Mouse (Mus musculus): ENCODE data around the gene Gm49380. TPM values are rescaled to one million over a fixed set of nuclear protein-coding genes. Genes with fewer than 3 reads are reported as not detected.

Gm49380 gene
- polyA plus RNA-seq, 1 experiment from 2014 or later: 0.10 TPM

DNA sequence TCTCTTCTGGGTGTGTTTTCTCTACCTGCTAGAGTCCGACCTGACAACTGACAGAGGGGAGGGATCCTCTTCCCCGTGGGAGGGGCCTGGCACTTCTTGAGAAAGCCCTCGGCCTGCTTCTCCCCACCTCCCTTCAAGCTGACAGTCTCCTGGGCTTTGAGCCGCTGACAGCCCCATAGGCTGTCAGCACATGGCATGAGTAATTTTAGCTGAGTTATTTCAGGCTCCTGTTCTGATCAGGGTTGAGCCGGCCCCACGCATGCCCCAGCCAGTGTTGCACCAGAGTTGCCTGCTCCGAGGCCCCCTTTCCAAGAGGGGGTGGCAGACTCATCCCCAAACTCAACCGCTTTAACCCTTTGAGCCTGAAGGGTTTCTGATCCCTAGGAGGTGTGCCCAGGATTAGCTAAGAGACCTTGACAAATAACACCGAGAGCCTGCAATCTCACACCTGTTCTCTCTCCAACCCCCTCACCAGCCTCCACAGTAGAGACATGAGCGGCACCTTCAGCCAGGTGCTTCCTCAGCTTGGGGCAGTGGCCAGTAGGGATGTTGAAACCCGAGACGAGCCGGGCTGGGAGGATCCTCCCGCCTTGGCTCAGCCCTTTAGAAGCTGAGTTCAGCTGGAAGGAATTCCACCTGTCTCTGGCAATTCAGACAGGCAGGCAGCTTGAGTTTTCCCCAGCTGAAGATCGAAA, 25.4 kb downstream of the Gm49380 start:
- Histone ChIP-seq H3K36me3 (ENCODE audit: control insufficient read depth, insufficient read depth, low read length) (no peaks in the 10 kb centered on the region), H3K4me2 (ENCODE audit: low read length) (no peak overlapping the region), H3K4me3 (ENCODE audit: low read depth, low read length) (no peak overlapping the region), H3K9me3 (replicated peaks; ENCODE audit: control insufficient read depth, low read length, poor library complexity, severe bottlenecking) (no peaks in the 10 kb centered on the region), H3K27me3 (ENCODE audit: control insufficient read depth, insufficient read depth, low read depth, low read length) (peaks cover 16% of the 10 kb centered on the region), H3K9ac (ENCODE audit: low read depth, low read length) (0 out of 2 replicates have a peak overlapping the region, but pooled peaks have one; percentile 11), H3K27ac (ENCODE audit: low read length) (no peak overlapping the region), H3K4me1 (ENCODE audit: control insufficient read depth, insufficient read depth, low read length) (peaks cover 12% of the 10 kb centered on the region)
- ATAC-seq: no peak
- WGBS: 15% methylated on average over 15 of the region's 15 CpGs

DNA sequence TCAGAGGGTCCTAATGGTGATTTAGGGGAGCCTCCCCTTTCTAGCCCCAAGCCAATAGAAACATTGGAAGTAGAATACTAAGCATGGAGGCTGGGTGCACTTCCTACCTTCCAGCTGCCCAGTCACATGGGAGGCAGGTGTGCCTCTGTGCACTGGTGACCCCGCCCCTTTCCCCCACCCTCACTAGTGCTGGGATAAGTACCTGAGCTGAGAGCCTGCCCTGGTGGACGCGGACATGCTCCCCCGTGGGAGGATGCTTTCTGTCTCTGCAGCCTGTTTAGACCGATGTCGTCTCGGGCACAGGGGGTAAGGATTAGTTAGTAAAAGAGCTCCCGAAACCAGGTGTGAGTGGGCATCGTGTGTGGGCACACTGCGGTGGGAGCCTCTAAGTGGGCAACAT, 26.3 kb downstream of the Gm49380 start:
- Histone ChIP-seq H3K27ac (ENCODE audit: low read length) (no peak overlapping the region), H3K9ac (ENCODE audit: low read depth, low read length) (no peak overlapping the region), H3K4me3 (ENCODE audit: low read depth, low read length) (no peak overlapping the region), H3K4me2 (ENCODE audit: low read length) (no peak overlapping the region), H3K4me1 (ENCODE audit: control insufficient read depth, insufficient read depth, low read length) (peaks cover 12% of the 10 kb centered on the region), H3K36me3 (ENCODE audit: control insufficient read depth, insufficient read depth, low read length) (no peaks in the 10 kb centered on the region), H3K9me3 (replicated peaks; ENCODE audit: control insufficient read depth, low read length, poor library complexity, severe bottlenecking) (no peaks in the 10 kb centered on the region), H3K27me3 (ENCODE audit: control insufficient read depth, insufficient read depth, low read depth, low read length) (peaks cover 24% of the 10 kb centered on the region)
- WGBS: 49% methylated on average over 10 of the region's 10 CpGs
- no peak for ATAC-seq

DNA sequence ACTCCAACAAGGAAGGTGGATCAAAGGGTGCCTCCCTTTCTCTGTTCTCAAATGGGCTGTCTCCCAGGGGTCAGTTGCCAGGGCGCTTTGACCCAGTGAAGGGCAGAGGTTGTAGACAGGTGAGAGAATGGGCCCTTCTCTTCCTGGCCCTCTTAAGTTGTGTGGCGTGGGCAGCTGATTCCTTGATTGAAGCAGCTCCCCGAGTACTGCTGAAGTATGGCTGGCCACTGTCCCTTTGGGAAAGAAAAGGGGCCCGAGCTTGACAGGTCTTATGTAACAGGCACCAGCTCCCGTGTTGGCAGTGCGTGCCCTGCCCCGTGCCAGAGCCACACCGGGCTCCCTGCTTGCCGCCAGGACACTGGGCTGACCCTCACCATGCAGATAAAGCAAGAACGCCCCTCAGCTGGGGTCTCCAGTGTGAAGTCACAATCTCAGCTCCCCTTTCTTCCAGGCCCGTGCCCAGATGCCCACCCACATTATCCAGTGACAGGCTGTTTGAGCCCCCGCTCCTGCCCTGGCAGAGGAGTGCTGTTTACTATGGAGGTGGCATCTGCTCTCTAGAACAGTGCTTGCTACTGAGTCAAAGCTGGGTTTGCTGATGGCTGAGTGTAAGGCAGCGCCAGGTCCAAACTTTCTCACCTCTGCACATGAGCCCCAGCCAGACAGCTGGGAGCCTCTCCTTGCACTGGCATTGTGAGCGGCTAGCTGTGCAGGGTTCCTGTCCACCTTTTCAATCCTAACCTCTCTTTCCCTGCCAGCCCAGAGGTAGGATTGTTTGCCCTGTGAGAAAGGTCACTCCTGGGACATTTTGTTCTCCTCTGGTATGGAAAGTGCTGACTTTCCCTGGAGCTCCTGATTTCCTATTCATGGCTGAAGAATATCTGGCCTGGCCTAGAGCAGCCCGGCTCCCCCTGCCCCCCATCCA, 27.3 kb downstream of the Gm49380 start:
- H3K27me3 ChIP-seq (ENCODE audit: control insufficient read depth, insufficient read depth, low read depth, low read length): peaks cover 24% of the 10 kb centered on the region
- H3K27ac ChIP-seq (ENCODE audit: low read length): no peak overlapping the region
- H3K4me1 ChIP-seq (ENCODE audit: control insufficient read depth, insufficient read depth, low read length): peaks cover 12% of the 10 kb centered on the region
- no peak overlapping the region; the same call in 1 of the 2 replicates for H3K4me2 ChIP-seq (ENCODE audit: low read length)
- no peaks in the 10 kb centered on the region for H3K9me3 ChIP-seq (replicated peaks; ENCODE audit: control insufficient read depth, low read length, poor library complexity, severe bottlenecking)
- no peak overlapping the region for H3K4me3 ChIP-seq (ENCODE audit: low read depth, low read length)
- no peak for ATAC-seq
- H3K9ac ChIP-seq (ENCODE audit: low read depth, low read length): no peak overlapping the region
- WGBS: 70% methylated on average over 15 of the region's 15 CpGs
- no peaks in the 10 kb centered on the region for H3K36me3 ChIP-seq (ENCODE audit: control insufficient read depth, insufficient read depth, low read length)

DNA sequence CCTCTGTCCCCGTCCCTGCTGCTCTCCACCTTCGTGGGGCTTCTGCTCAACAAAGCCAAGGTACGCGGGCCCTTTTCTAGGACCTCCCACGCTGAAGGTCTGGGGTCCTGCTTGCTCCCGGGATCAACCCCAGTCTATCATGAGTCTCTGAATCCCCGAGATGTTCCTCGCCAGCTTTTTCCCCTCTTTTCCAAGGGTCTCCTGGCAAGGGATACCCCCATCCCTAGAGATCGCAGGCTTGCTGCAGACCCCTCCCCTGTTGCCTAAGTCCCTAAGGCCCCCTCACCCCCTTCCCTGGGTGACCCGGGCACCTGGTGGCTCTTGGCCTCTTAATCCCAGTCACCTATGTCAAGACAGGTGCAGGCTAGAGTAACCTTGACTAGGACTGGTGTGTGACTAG, 28.0 kb downstream of the Gm49380 start:
- WGBS: 4% methylated on average over 10 of the region's 10 CpGs
- Histone ChIP-seq H3K4me3 (ENCODE audit: low read depth, low read length) (peak overlapping the region; percentile 49), H3K36me3 (ENCODE audit: control insufficient read depth, insufficient read depth, low read length) (no peaks in the 10 kb centered on the region), H3K27ac (ENCODE audit: low read length) (no peak overlapping the region), H3K9ac (ENCODE audit: low read depth, low read length) (peak overlapping the region; percentile 64), H3K4me1 (ENCODE audit: control insufficient read depth, insufficient read depth, low read length) (peaks cover 12% of the 10 kb centered on the region), H3K9me3 (replicated peaks; ENCODE audit: control insufficient read depth, low read length, poor library complexity, severe bottlenecking) (no peaks in the 10 kb centered on the region), H3K4me2 (ENCODE audit: low read length) (peak overlapping the region; percentile 96), H3K27me3 (ENCODE audit: control insufficient read depth, insufficient read depth, low read depth, low read length) (peaks cover 24% of the 10 kb centered on the region)
- no peak; the same call in 1 of the 2 replicates for ATAC-seq

DNA sequence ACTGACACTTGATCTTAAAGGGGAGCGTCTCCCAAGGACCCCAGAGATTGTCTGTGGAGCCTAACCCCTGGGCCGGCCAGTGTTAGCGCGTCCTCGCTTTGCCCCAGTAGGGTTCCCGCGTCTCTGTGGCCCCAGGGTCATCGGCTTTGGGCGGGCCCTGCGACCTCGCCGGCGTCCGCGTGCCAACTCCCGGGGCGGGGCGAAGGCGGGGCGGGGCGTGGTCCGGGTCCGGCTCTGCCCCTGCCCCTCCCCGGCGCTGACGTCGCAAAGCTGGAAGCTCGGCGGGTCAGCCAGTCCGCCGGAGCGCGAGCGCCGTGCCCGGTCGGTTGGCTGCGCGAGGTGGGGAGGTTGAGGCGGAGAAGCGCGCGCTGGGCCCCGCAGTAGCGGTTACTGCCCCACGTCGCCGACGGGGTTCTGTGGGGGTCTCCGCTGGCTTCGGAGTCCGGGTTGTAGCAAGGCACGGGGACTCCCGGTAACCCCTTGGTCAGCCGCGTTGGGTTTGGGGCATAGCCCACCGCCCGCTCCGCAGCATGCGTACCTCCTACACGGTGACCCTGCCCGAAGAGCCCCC, 28.6 kb downstream of the Gm49380 start:
- peak; percentile 49; the same call in 1 of the 2 replicates for ATAC-seq
- H3K27ac ChIP-seq (ENCODE audit: low read length): no peak overlapping the region
- peaks cover 12% of the 10 kb centered on the region for H3K4me1 ChIP-seq (ENCODE audit: control insufficient read depth, insufficient read depth, low read length)
- peak overlapping the region; percentile 96 for H3K4me2 ChIP-seq (ENCODE audit: low read length)
- peak overlapping the region; percentile 49 for H3K4me3 ChIP-seq (ENCODE audit: low read depth, low read length)
- WGBS: 0% methylated on average over 57 of the region's 62 CpGs
- H3K9me3 ChIP-seq (replicated peaks; ENCODE audit: control insufficient read depth, low read length, poor library complexity, severe bottlenecking): no peaks in the 10 kb centered on the region
- peaks cover 24% of the 10 kb centered on the region for H3K27me3 ChIP-seq (ENCODE audit: control insufficient read depth, insufficient read depth, low read depth, low read length)
- H3K9ac ChIP-seq (ENCODE audit: low read depth, low read length): peak overlapping the region; percentile 64
- H3K36me3 ChIP-seq (ENCODE audit: control insufficient read depth, insufficient read depth, low read length): no peaks in the 10 kb centered on the region

DNA sequence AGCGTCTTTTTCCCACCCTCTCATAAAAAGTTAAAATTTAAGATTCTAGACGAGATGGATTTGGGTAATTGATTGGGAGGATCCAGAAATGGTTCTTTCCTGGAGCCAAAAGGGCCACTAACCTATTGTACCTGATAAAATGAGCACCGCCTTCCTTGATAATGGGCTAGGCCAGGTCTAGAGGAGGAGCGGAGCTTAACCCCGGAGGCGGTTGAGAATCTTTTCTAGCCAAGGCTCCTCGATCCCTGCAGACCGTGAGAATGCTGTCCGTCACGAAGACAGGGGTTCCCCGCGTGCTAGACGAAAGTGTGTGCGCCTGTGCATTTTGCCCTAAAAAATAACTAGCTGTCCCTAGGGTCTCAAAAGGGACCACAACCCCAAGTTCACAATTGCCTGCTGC, 29.1 kb downstream of the Gm49380 start:
- ATAC-seq: no peak
- peak overlapping the region; percentile 64 for H3K9ac ChIP-seq (ENCODE audit: low read depth, low read length)
- no peaks in the 10 kb centered on the region for H3K9me3 ChIP-seq (replicated peaks; ENCODE audit: control insufficient read depth, low read length, poor library complexity, severe bottlenecking)
- H3K4me3 ChIP-seq (ENCODE audit: low read depth, low read length): peak overlapping the region; percentile 49
- H3K4me1 ChIP-seq (ENCODE audit: control insufficient read depth, insufficient read depth, low read length): peaks cover 12% of the 10 kb centered on the region
- peaks cover 24% of the 10 kb centered on the region for H3K27me3 ChIP-seq (ENCODE audit: control insufficient read depth, insufficient read depth, low read depth, low read length)
- H3K36me3 ChIP-seq (ENCODE audit: control insufficient read depth, insufficient read depth, low read length): no peaks in the 10 kb centered on the region
- peak overlapping the region; percentile 96 for H3K4me2 ChIP-seq (ENCODE audit: low read length)
- no peak overlapping the region for H3K27ac ChIP-seq (ENCODE audit: low read length)
- 3% methylated on average over 14 of the region's 14 CpGs for WGBS

DNA sequence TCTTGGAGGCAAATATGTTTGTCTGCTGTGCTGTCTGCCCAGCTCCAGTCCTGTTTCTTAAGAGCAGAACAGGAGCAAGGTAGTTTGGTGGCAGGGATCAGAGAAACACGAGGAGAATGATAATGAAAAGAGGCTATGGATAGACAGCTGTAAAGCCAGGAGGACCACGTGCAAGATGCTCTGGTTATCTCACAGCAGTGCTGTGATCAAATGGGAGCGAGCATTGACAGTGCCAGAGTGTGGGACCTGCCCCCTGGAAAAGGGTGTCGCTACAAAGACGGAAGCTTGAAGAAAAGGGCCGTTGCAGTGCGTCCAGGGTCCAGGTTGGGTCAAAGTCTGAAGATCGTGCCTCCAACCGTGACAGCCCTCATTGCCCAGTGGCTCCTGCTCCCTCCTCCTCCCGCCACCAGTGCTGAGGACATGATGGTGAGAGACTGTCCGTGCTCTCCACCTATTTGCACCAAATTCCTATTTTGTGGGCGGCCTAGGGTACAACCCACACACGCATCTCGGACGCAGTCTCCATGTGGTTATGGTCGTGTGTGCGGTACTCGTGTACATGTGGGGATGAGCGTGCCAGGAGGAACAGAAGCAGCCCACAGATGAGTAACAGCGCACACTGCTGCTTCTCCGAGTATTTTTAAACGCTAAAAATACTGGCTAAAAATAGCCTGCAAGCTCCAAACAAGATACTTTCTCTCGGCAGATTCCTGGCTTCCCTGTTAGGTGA, 29.7 kb downstream of the Gm49380 start:
- Histone ChIP-seq H3K4me1 (ENCODE audit: control insufficient read depth, insufficient read depth, low read length) (peaks cover 12% of the 10 kb centered on the region), H3K27ac (ENCODE audit: low read length) (no peak overlapping the region), H3K27me3 (ENCODE audit: control insufficient read depth, insufficient read depth, low read depth, low read length) (peaks cover 24% of the 10 kb centered on the region), H3K9me3 (replicated peaks; ENCODE audit: control insufficient read depth, low read length, poor library complexity, severe bottlenecking) (no peaks in the 10 kb centered on the region), H3K9ac (ENCODE audit: low read depth, low read length) (no peak overlapping the region), H3K4me2 (ENCODE audit: low read length) (peak overlapping the region; percentile 96), H3K4me3 (ENCODE audit: low read depth, low read length) (peak overlapping the region; percentile 49), H3K36me3 (ENCODE audit: control insufficient read depth, insufficient read depth, low read length) (no peaks in the 10 kb centered on the region)
- no peak for ATAC-seq
- WGBS: 10% methylated on average over 23 of the region's 23 CpGs

DNA sequence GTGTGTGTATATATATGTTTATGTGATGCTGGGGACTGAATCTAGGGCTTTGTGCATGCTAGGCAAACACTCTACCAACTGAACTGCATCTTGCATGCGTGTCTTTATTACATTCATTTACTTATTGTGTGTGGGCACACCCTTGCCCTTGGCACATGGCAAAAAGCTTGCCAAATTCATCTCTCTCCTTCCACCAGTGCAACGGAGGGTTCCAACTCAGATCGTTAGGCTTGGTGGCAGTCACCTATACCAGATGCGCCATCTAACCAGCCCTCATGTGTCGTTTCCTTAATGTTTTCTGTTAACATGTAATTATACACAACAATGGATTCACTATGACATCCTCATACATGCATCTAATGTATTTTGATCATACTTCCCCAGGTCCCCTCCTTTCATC, 31.0 kb downstream of the Gm49380 start:
- Histone ChIP-seq H3K27ac (ENCODE audit: low read length) (no peak overlapping the region), H3K27me3 (ENCODE audit: control insufficient read depth, insufficient read depth, low read depth, low read length) (peaks cover 24% of the 10 kb centered on the region), H3K4me3 (ENCODE audit: low read depth, low read length) (no peak overlapping the region), H3K4me2 (ENCODE audit: low read length) (no peak overlapping the region), H3K36me3 (ENCODE audit: control insufficient read depth, insufficient read depth, low read length) (no peaks in the 10 kb centered on the region), H3K9me3 (replicated peaks; ENCODE audit: control insufficient read depth, low read length, poor library complexity, severe bottlenecking) (no peaks in the 10 kb centered on the region), H3K4me1 (ENCODE audit: control insufficient read depth, insufficient read depth, low read length) (peaks cover 12% of the 10 kb centered on the region), H3K9ac (ENCODE audit: low read depth, low read length) (no peak overlapping the region)
- 88% methylated on average over 5 of the region's 5 CpGs for whole genome bisulfite sequencing
- no peak for ATAC-seq

Data from midbrain, embryonic 16.5 days (tissue).